Mouse (Mus musculus) stomach, postnatal 0 days (tissue): ENCODE data around the gene Klk1b11.

Experiments
- CTCF ChIP-seq: IDR thresholded peaks from 2 replicates; pipeline ENCODE4 v1.5.1; 2016; ENCODE audit warnings: antibody characterized with exemption, low read depth, mild to moderate bottlenecking, moderate library complexity
- EP300 ChIP-seq: optimal IDR thresholded peaks from 2 replicates; pipeline ENCODE3; 2016; ENCODE audit warnings: antibody characterized with exemption

- TF ChIP-seq CTCF: no peak
- TF ChIP-seq EP300: no peak
Measured at GRCm38 (mm10) chr7:43966451-43966850, 29.2 kb upstream of the Klk1b11 start, which contains the start of gene Klk1b1.
